Mouse (Mus musculus): Measurements from ENCODE around the gene Tfeb. TPM values are rescaled to one million over a fixed set of nuclear protein-coding genes. Genes with fewer than 3 reads are reported as not detected.

The Tfeb gene
- total RNA-seq, 2 experiments from 2014 or later = 5.0 to 5.7 TPM

DNA sequence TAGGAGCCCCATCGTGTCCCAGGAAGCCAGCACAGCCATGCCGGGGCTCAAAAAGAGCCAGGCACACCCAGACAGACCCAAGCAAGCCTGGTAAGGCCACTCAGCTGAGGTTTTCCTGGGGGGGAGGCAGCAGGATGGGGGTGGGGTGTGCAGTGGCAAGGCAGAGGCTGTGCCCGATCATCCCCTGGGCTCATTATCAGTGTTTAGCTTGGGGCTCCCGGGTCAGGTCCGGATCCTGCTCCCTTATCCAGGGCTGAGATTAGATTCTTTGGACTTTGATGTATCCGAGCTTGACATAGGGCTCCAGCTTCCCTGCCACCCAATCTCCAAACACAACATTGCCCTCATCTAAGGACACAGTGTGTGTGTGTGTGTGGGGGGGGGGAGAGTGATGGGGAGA, 24.9 kb upstream of the Tfeb start:
- intact Hi-C loops (cut with DNase I) = no loop called here

DNA sequence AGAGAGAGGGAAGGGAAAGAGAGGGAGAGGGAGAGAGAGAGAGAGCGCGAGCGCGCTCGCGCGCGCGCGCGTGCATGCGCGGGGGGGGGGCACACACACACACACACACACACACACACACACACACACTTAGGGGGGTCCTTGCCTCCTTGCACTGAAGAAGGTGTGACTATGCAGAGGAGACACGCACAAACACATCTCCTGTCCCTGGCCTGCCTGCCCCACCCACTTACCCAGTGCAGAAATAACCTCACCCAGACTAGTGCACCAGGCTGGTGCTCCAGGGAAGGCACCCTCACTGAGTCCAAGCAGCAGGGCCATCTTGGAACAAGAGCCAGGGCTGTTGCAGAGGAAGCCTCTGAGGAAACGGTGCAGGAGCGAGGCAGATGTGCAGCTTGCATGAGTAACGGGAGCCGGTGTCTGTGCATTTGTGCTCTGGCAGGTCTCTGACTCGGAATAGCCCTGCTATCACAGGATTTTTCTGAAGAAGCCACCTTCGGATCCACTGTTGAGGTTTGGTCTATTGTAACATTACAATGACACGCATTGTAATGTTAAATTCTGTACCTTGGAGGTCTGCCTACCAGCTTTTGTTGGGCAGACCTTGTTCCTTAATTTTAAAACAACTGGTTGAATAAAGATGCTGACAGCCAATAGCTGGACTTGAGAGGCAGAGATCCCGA, 23.8 kb upstream of the Tfeb start:
- DNase-seq = no peak
- intact Hi-C loops (cut with DNase I) = no loop called here

More for the DNA sequence above, 24.9 kb upstream of the Tfeb start:
- no peak for DNase-seq

DNA sequence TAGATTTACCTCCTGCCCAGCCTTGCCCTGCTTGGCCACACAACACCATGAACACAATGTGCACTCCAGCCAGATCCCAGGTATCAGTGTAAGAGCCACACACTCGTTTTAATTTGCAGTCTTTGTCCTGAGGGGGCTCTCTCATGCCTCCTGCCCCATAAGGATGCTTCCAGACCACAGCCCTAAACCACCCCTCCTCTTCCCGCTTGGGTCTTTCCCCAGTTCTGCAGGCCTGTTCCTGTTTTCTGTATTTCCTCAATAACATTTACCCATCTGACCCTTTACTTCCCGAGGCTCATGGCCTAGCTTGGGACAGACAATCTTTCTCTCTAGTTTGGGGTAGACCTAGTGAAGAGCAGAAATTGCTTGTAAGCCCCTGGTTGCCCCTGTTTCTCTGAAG, 21.8 kb upstream of the Tfeb start:
- intact Hi-C loops (cut with DNase I) = no loop called here
- no peak for DNase-seq

DNA sequence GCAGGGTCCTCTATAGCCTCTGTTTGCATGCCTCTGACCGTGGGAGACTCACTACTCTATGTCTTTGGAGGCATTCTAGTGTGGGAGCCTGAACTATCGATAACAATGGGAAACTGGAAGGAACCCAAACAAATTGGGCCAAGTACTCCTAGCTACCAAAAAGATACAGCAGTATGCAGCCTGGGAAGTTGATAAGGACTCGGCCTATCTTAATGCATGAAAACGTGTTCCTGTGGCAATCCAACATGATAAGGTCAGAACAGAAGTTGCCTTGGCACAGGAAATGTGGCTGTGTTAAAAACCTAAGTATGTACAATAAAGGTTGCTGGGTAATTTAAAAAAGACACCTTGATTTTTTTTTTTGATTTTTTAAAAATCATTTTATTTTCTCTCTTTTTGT, 15.6 kb upstream of the Tfeb start:
- no peak for DNase-seq
- intact Hi-C loops (cut with DNase I) = no loop called here

DNA sequence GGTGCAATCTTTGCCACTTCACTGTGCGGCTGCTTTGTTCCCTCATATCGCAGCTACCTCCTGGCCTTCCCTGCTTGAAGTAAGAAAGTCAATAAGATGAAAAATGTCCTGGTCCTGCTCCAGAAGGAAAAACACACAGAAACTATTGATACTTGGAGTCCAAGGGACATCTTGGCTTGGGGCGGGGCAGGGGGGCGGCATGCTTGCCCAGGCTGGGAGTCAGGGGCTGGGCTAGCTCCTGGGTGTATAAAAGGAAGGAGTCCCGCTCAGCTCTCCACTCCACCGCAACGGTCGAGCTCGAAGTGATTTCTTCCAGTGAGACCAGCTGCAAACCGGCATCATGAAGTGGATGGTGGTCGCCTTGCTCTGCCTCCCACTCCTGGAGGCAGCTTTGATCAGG, 10.3 kb upstream of the Tfeb start, which contains the start of gene Pgc:
Gene Pgc, plus strand, starts transcription at position 277 of the 400 bp plus-strand sequence.
- no peak for DNase-seq
- intact Hi-C loops (cut with DNase I) = no loop called here

DNA sequence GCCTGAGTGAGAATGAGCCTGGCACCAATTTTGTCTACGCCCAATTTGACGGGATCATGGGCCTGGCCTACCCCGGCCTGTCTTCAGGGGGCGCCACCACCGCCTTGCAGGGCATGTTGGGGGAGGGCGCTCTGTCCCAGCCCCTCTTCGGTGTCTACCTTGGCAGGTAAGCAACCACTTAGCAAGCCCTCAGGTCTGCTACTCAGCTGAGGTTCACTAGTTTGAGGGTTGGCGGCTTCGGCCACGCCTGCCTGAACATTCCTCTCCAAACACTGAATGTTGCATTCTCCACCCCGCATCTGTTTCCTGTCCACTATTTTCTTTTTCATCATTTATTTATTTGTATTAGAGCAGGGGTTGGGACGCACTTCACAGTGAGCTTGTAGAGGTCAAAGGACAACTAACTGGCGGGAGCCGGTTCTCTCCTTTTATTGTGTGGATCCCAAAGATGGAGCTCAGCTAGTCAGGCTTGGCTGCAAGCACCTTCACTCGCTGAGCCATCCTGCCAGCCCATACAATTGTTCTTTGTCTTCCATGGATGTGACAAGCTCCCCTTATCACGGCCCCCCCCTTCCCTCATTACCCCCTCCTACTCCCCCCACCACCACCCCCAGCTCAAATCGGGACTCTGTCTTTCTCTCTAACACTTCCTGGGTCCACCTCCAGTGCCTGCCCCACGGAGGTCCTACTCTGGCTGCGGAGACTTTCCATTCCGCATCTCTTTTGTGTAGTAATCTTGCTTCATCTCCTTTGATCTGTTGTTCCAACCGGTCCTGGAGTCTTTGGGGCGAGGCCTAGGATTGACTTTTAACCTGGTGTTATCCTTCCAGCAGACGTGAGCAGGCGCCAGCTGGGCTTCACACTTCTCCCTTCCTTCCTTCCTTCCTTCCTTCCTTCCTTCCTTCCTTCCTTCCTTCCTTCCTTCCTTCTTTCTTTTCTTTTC, 5.9 kb upstream of the Tfeb start:
- DNase-seq = no peak
- intact Hi-C loops (cut with DNase I) = no loop called here

DNA sequence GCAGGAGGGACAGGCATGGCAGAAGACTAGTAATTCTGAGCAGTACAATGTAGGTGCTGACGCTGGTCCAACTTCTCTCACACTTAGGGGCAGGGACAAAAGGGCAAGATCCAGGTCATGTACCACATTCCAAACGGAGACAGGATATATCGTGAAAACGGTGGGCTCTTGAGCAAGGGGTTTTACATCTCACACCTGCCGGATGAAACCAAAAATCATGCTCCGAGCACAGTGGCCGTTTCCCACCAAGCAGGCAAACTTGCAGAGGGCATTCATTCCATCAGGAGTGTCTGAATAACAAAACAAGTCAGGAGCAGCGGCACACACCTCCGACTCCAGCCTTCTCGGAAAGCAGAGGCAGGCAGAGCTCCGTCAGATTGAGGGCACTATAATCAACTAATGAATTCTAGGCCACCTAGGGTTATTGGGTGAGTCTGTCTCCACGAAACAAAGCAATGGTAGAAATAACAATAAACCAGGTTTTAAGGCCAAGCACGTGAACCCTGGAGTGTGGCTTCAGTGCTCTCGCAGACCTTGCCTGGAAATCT, 1.2 kb upstream of the Tfeb start:
- no peak for DNase-seq
- intact Hi-C loops (cut with DNase I) = no loop called here

DNA sequence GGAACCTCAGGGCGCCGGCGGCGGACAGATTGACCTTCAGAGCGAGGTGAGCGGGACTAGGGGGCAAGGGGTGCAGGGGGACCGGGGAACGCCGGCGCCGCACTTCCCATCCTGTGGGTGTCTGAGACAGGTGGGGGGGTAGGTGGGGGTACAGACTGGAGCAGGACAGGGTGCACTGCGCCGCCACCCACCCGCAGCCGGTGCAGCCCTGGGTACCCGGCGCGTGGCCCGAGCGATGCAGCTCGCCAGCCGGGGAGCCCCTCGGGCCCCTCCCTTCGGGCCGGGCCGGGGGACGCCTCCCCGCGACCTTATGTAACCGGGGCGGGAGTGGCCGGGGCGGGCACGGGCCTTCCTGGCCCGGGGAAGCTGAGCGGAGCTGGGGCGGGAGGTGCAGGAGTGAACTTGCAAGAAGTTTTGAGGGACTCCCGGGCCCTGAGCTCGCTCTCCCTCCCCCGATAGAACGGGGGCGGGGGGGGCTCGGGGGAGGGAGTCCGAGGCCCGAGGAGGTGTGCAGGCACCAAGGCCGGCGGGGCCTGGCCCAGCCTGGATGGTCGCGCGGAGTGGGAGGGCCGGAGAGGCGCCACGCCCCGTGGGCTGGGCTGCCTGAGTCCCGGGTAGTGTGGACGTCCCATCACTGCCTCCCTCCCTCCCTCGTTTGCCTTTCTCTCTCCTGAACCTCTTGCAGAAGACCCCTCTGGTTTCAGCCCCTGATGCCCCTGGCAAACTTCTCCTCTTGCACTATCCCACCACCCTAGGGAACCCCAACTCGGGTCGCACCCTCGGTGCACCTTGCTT, 638 bp downstream of the Tfeb start:
- intact Hi-C loops (cut with DNase I) = no loop called here
- DNase-seq = peak; percentile 67

DNA sequence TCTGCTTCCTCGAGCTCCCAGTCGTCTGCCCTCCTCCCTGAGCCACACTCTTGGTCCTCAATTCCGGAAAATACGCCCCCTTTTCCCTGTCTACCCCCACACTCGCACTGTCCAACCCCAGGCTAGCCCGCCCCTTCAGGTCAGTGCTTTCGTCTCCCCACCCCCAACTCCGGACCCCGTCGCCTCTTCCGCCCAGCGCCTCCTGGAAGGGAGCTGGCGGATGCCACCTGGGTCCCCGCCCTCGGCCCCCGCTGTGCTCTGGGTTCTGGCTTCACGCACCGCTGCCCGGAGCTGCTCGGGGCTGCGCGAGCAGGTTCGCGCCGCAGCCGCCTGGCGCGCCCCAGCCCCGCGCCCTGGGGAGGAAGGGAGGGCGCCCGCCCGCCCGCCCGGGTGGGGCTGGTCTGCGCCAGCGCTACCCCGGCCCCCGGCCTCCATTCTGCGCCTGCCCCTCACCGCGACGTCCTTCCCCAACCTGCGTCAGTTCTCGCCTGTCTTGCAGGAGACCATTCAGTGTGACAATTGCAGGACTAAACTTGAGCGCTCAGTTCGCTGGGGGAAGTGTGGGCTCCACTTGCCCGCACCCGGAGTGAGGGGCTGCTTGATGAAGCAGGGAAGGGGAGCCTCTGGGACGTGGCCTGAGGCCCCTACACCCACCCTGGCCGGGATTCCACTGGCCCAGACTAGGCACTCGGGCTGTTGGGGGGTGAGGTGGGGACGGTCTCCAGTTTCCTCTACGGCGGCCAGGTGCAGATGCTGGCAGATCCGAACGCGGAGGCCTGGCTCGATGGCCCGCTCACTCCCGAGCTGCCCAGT, 1.4 kb downstream of the Tfeb start:
- intact Hi-C loops (cut with DNase I) = no loop called here

DNA sequence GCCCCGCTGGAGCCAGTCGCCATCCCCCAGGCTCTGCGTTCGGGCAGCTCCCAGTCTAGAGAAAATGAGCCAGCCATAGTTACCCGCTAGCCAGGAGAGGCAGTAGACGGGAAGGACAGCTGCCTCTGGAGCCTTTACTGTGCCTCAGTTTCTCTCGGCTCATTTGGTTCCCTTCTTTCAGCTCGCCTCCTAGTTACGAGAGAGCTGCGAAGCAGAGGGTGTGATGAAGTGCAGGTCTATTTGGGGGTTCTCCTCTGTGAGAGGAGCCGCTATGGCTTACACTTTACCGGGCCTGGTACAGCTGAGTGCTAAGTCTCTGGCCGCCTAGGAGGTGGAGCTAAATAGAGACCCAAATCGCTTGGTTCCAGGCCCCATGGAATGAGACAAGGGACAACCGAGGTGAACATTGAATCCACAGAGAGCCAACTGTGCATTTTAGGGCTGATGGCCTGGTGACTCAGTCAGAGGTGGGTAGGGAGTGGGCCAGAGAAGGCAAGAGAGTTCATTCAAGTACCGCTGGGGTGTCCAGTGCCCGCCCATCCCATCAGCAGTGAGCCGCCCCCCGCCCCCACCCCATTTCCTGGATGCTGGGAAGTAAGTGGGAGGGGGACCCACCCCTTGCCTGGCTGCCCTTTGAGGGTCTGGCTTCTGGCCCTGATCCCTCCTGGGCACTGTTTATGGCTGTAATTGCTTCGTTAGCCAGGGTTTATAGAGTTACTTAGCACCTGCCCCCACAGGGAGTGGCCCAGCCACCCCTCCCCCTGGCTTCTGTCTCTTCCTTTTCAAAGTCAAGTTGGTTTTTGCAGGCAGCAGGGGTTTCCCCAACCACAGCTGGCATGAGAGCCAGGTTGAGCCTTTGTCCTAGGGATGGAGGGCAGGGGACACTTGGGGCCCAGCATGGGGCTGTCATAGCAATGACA, 2.3 kb downstream of the Tfeb start:
- no peak for DNase-seq
- intact Hi-C loops (cut with DNase I) = no loop called here

More for the DNA sequence above, 1.4 kb downstream of the Tfeb start:
- DNase-seq = peak; percentile 48

DNA sequence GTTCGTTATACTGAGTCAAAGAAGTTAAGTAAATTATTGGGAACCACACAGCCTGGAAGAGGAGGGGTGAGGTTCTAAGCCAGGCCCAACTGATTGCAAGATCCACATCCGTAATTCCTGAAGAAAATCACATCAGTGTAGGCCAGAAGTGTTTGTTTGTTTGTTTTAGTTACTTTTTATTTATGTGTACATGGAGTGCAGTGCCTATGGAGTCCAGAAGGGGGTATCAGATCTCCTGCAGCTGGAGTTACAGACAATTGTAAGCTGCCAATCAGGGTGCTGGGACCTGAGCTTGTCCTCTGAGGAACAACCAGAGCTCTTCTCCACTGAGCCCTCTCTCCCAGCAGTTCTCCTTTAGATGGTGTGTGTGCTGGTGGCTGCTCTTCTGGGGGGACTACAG, 3.4 kb downstream of the Tfeb start:
- no peak for DNase-seq
- intact Hi-C loops (cut with DNase I) = no loop called here

DNA sequence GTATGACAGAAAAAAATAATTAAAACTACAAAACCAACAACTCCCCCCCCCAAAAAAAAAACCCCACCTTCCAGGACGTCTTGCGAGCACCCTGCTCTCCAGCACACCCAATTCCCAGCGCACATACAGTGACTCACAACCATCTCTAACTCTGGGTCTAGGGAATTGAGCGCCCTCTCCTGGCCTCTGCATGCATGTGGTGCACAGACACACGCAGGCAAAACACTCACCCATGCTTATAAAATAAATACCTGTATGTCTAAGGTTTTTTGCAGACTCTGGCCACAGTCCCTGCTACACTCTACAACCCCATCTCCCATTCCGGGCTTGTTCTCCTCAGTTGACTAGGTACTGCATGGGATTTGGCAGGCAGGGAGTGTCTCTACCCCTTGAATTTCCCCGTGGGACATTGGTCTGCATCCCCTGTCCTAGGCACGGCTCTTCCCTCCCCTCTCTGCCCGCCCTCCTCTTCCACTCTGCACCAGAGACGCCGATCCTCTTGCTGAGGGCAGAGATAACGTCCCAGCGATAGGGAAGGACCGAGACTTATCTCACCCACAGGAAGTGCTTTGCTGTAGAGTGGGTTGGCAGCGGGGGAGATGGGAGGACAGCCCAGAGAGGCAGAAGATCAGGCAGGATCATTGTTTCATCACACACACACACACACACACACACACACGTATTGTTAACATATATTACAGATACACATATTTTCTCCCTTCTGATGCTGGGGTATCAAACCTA, 6.3 kb downstream of the Tfeb start:
- no peak for DNase-seq
- intact Hi-C loops (cut with DNase I) = no loop called here

DNA sequence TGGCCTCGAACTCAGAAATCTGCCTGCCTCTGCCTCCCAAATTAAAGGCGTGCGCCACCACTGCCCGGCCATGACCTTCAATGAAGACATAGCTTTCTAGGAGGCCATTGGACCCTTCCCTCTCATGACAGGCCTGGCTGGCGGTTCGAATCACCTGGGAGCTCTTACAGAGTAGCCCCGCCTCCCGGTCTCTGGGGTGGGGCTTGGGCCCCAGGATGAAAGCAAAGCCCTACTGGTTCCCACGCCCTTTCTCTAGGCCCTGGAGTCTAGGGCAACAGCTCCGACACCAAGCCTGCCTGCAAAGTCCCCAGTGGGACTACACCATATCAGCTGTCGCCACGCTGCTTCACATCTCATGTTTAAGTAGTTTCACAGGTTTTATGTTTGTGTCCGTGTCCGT, 7.3 kb downstream of the Tfeb start:
- intact Hi-C loops (cut with DNase I) = no loop called here

DNA sequence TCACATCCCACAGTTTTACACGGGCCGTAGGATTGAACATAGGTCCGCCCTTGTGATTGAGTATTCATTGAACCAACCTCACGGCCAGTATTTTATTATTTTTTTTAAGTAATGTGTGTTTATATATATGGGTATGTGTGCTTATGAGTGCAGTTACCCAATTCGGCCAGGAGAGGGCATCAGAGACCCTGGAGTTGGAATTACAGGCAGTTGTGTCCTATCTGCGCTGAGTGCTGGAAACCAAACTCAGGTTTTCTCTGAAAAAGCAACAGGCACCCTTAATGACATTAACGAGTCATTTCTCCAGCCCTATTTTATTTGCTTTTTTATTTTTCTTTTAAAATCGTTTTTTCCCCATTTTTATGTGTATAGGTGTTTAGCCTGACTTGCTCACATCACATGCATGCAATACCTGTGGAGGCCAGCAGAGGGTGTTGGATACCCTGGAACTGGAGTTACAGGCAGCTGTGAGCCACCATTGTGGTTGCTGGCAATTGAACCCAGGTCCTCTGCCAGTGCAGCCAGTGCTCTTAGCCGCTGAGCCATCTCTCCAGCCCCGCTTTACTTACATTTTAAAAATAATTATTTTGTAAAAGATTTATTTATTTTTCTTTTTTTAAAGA, 8.0 kb downstream of the Tfeb start:
- DNase-seq = no peak
- intact Hi-C loops (cut with DNase I) = no loop called here

More for the DNA sequence above, 7.3 kb downstream of the Tfeb start:
- no peak for DNase-seq

DNA sequence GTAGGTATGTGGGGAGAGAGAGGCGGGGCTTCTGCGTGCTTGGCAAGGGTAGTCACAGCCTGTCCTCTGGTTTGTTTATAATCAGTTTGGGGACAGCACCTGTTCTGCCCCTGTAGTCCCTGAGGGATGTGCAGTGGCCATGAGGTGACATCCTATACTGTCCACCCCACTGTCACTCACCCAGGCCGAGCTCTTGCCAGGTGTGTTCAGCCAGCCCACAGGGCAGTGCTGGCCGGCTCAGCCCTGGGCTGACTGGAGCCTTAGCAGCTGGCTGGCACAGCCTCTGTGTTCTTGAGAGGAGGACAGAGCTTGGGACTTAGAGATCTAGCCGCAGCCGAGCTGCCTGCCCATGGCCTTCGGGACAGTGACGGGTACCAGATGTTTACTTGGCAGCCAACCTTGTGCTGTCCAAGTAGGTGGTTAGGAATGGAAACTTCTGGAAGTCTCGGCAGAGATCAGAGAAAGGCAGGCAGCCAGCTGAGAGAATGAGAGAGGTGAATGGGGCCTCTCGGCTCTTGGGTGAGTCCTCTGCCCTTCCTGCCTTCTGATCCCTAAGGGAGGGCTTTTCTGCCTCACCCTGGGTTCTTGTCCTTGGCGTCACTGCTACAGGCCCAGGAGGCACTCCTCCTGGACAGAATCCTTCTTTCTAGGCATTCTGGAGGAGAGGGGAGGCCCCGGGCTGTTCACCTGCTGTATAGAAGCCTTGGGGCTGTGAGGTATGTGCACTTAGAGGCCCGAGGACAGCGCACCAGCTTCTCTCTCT, 12.1 kb downstream of the Tfeb start:
- DNase-seq = no peak
- intact Hi-C loops (cut with DNase I) = no loop called here

DNA sequence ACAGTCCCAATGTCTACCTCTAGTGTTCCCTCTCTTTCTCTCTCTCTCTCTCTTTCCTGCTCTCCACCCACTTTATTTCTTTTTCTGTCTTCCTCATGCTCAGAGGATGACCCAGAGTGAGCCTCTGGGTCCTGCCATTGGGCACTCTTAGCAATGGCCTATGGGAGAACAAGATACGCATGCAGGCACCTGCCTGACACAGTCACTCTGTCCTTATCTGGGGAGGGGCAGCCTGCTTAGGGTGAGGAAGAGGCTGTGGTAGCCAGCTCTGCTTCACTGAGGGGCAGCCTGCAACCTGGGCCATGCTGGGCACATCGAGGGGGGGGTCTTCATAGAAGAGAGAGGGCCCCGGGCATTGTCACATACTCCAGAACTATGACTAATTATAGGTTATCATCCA, 12.8 kb downstream of the Tfeb start:
- DNase-seq = no peak
- intact Hi-C loops (cut with DNase I) = no loop called here

DNA sequence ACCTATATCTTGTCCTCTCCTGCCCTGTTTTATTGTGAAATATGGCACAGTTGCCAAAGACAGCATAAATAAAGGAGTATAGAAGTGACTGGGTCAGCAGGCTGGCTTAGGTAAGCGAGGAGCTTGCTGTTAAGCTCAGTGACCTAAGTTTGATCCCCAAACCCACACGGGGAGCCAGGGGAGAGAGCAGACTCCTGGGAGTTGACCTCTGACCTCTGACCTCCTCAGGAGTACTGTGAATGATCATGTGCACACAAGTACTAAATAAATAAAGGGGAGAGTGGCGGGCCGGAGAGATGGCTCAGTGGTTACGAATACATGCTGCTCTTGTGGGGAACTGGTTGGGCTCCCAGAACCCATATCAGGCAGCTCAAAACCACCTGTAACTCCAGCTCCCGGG, 13.3 kb downstream of the Tfeb start:
- DNase-seq = no peak
- intact Hi-C loops (cut with DNase I) = no loop called here
